ENCODE assay signal across 9 mouse cellular contexts in the genomic region with DNA sequence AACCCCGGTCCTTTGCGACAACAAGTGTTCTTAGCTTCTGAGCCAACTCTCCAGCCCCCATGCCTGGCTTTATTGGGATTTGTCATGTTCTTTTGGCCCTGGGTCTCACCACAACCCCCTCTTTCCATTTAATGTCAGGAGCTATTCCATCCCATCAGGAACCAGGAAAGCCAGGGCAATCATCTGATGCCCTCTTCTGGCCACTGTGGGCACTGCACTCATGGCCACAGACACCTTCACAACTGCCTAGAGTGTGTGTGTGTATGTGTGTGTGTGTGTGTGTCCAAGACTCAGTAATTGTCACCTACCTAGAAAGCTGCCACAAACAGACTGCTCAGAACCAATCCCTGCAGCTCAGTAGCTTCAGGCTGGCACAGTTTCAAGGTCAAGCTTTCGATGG. TPM values are rescaled to one million over a fixed set of nuclear protein-coding genes. Genes with fewer than 3 reads are reported as not detected.
DNase-seq lines count a peak whose midpoint lies in the region; ATAC-seq and TF ChIP-seq lines count a peak whose summit lies in the region.
"Had no signal": no experiment of that assay in that cellular context is flagged by ENCODE, and none has a peak within 500 bp of the region (broad histone marks: within the 10 kb centered on the region; RNA-seq: fewer than 3 reads in every experiment).

No protein-coding gene starts in this region.

- no peak overlapping the region for H3K27ac ChIP-seq in left cerebral cortex, adult 2 months
- H3K27ac ChIP-seq: heart, embryonic 15.5 days had no signal

- DNase-seq in cerebellum, postnatal 25 days: peak; percentile 30 to 58
- no peak for DNase-seq in cerebellum, adult 11-12 months
- DNase-seq in left cerebral cortex, adult 2 months (ENCODE audit: extremely low spot score in 1 of 2, low spot score in 2 of 2): no peak
- DNase-seq in left cerebral cortex, adult 11 months (ENCODE audit: low spot score): no peak
- peak; percentile 59 for DNase-seq in NIH3T3 (ENCODE audit: low read depth)
- DNase-seq in ovary, postnatal 10 days (ENCODE audit: low spot score): no peak

- peak; percentile 54 for TF ChIP-seq CTCF in left cerebral cortex, adult 2 months (IDR thresholded peaks at IDR 0.05)

- intact Hi-C loops in left cerebral cortex, adult 2 months (cut with DNase I): no loop called here

- ATAC-seq in granulocyte monocyte progenitor cell, adult 5-6 weeks (replicated peaks; ENCODE audit: poor library complexity, severe bottlenecking): peak; percentile 84
- ATAC-seq in megakaryocyte progenitor cell, adult 5-6 weeks (replicated peaks; ENCODE audit: poor library complexity): peak; percentile 86

- H3K4me3 ChIP-seq in left cerebral cortex, adult 2 months: no peak overlapping the region
- H3K4me3 ChIP-seq: heart, embryonic 15.5 days had no signal

RNA-seq across cellular contexts. Expression of gene Usp10, which starts 23.0 kb away (rescaled TPM):
- 10 to 100 TPM; 86.4 to 88.9 TPM for total RNA-seq in left cerebral cortex, adult 2 months (2021)
- total RNA-seq in granulocyte monocyte progenitor cell, adult 5-6 weeks (2014; fragmentation: Nextera tagmentation): 91.5 and 110 TPM in 2 replicates
- 56.4 and 69.3 TPM in 2 replicates for total RNA-seq in granulocyte monocyte progenitor cell, adult 5-6 weeks (2017)
- 71.9 and 73.0 TPM in 2 replicates for total RNA-seq in megakaryocyte progenitor cell, adult 5-6 weeks (2015)
- 43.7 and 80.3 TPM in 2 replicates for total RNA-seq in megakaryocyte progenitor cell, adult 5-6 weeks (2017)

RNA-seq across cellular contexts. Expression of gene Gm20388, which starts 23.5 kb away (rescaled TPM):
- 1 to 10 TPM; 2.4 to 2.6 TPM for total RNA-seq in left cerebral cortex, adult 2 months (2021)
- 7.1 and 23.8 TPM in 2 replicates for total RNA-seq in granulocyte monocyte progenitor cell, adult 5-6 weeks (2014; fragmentation: Nextera tagmentation)
- total RNA-seq in granulocyte monocyte progenitor cell, adult 5-6 weeks (2017): 18.5 and 25.8 TPM in 2 replicates
- total RNA-seq in megakaryocyte progenitor cell, adult 5-6 weeks (2015): 18.6 and 18.7 TPM in 2 replicates
- total RNA-seq in megakaryocyte progenitor cell, adult 5-6 weeks (2017): 14.7 TPM in 1 of 2 replicates, not detected in the other

RNA-seq across cellular contexts. Expression of gene Klhl36, which starts 25.1 kb away (rescaled TPM):
- 1 to 10 TPM; 7.2 to 8.9 TPM for total RNA-seq in left cerebral cortex, adult 2 months (2021)
- 2.5 and 5.3 TPM in 2 replicates for total RNA-seq in granulocyte monocyte progenitor cell, adult 5-6 weeks (2014; fragmentation: Nextera tagmentation)
- 3.5 and 6.7 TPM in 2 replicates for total RNA-seq in granulocyte monocyte progenitor cell, adult 5-6 weeks (2017)
- 1.2 and 2.2 TPM in 2 replicates for total RNA-seq in megakaryocyte progenitor cell, adult 5-6 weeks (2015)
- total RNA-seq in megakaryocyte progenitor cell, adult 5-6 weeks (2017): 3.3 and 8.0 TPM in 2 replicates

RNA-seq across cellular contexts. Expression of gene Cotl1, which starts 46.8 kb away (rescaled TPM):
- total RNA-seq in left cerebral cortex, adult 2 months (2021): 10 to 100 TPM; 60.1 to 61.4 TPM
- total RNA-seq in granulocyte monocyte progenitor cell, adult 5-6 weeks (2014; fragmentation: Nextera tagmentation): 136 and 152 TPM in 2 replicates
- total RNA-seq in granulocyte monocyte progenitor cell, adult 5-6 weeks (2017): 127 and 150 TPM in 2 replicates
- 88.7 and 123 TPM in 2 replicates for total RNA-seq in megakaryocyte progenitor cell, adult 5-6 weeks (2015)
- total RNA-seq in megakaryocyte progenitor cell, adult 5-6 weeks (2017): 101 and 127 TPM in 2 replicates

Comparison
In these comparisons a context has a peak if more than half of its experiments do, and no peak if none do; other contexts are left out.
1. DNase-seq: peak in cerebellum, postnatal 25 days (2 of 2) and NIH3T3 (single experiment); none in cerebellum, adult 11-12 months (single experiment), left cerebral cortex, adult 2 months (0 of 2), left cerebral cortex, adult 11 months (single experiment) and ovary, postnatal 10 days (single experiment).